Mouse (Mus musculus) fibroblast of lung, adult 2 months (primary cell): ENCODE results near the gene Hcfc2.

Source experiments
- DNase-seq: peaks from one replicate; pipeline ENCODE4 v3.0.0-alpha.2; 2011; ENCODE audit warnings: low read depth

The Hcfc2 gene

GRCm38 (mm10) chr10:82771595-82772170 is 75.7 kb downstream of the Hcfc2 start:
- DNase-seq: no peak

GRCm38 (mm10) chr10:82774841-82775240 is 78.9 kb downstream of the Hcfc2 start:
- DNase-seq: no peak

GRCm38 (mm10) chr10:82777075-82777474 is 81.1 kb downstream of the Hcfc2 start:
- DNase-seq: no peak

GRCm38 (mm10) chr10:82777886-82778285 is 81.9 kb downstream of the Hcfc2 start:
- DNase-seq: no peak

- no peak for DNase-seq
Observed at GRCm38 (mm10) chr10:82778791-82779549, 83.0 kb downstream of the Hcfc2 start.

GRCm38 (mm10) chr10:82779831-82780230 is 83.9 kb downstream of the Hcfc2 start:
- DNase-seq: no peak

GRCm38 (mm10) chr10:82780322-82780721 is 84.4 kb downstream of the Hcfc2 start:
- DNase-seq: no peak

- DNase-seq: no peak
Observed at GRCm38 (mm10) chr10:82780816-82781215, 84.9 kb downstream of the Hcfc2 start.

- no peak for DNase-seq
Observed at GRCm38 (mm10) chr10:82782472-82782871, 86.5 kb downstream of the Hcfc2 start.

GRCm38 (mm10) chr10:82789181-82789580 is 93.2 kb downstream of the Hcfc2 start:
- no peak for DNase-seq

GRCm38 (mm10) chr10:82790504-82790903 is 94.5 kb downstream of the Hcfc2 start:
- DNase-seq: no peak

GRCm38 (mm10) chr10:82791713-82792112 is 95.8 kb downstream of the Hcfc2 start:
- DNase-seq: no peak
